Mouse (Mus musculus) cerebellum, postnatal 36 days (tissue): ENCODE measurements around the gene Map4.
A peak's percentile ranks its signal among the peaks of the same experiment; 100 is the strongest.
"Not testable (repeated sequence)": the region's sequence is repeated elsewhere in the genome, so short reads cannot be mapped to it uniquely, and the experiment has no call there.

Experiments
- DNase-seq, 2 experiments: peaks; one replicate each; pipeline ENCODE4 v3.0.0; 2021 to 2022; ENCODE audit warnings: mixed read lengths in 2 of 2

Map4 gene

DNA sequence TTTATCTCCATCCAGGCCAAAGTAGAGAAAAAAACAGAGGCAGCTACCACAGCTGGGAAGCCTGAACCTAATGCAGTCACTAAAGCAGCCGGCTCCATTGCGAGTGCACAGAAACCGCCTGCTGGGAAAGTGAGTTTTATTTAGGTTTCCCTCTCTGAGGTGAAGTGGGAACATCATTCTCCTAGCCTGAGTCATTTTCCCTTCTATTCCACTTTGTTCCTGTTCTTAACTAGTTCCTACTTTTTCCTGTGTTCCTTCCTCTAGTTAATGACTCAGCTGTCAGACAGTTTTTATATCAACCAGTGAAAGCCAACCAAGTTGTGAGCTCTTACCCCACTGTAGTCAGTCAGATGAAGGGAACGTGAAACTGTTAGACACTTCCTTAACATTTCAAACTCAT lies 139.8 kb downstream of the Map4 start:
- DNase-seq = no peak

DNA sequence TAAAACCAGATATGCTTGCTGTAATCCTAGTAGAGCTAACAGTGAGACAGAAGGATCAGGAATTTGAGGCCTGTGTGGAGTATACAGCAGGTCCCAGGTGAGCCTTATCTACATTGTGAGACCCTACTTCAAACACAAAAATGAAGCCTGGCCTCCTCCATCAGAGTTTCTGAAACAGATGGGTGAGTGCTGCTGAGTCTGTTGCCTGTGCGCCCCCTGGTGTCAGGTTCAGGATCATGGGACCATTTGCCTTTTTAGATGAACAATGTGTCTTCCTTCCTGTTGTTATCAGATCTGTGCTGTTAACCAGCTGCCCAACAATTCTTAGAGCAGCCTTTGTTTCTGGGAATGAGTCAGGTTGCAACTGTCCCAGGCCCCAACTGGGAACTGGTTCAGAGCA lies 140.6 kb downstream of the Map4 start:
- DNase-seq = peak; percentile 88 to 92

DNA sequence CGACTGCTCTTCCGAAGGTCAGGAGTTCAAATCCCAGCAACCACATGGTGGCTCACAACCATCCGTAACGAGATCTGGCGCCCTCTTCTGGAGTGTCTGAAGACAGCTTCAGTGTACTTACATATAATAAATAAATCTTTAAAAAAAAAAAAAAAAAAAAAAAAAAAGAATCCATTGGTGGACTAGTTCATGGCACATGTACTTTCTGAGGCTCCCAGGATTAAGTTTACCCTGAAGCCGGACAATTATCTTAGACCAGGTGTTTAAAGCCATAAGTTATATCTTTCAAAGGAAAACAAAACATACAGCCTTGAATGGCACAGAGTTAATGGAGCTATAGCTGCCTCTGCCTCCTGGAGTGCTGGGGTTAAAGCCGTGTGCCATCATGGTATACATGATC lies 145.2 kb downstream of the Map4 start:
- DNase-seq = not testable (repeated sequence)

DNA sequence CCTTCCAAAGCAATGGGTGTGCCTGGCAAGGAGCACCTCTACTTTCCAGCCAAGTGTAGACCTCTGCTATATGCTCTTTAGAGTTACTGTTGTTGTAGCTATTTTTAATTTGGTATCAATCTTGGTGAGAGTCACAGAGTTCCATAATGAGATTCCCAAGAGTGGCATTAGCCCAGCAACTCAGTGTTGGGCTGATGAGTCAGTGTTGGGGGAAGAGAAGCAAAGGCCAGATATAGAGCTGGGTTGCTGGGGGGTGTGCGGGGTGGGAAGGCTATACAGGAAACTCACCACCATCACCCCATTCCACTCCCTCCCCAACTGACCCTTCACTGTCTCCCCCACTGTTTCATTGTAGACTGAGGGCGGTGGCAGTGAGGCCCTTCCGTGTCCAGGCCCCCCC lies 149.8 kb downstream of the Map4 start:
- DNase-seq = no peak

DNA sequence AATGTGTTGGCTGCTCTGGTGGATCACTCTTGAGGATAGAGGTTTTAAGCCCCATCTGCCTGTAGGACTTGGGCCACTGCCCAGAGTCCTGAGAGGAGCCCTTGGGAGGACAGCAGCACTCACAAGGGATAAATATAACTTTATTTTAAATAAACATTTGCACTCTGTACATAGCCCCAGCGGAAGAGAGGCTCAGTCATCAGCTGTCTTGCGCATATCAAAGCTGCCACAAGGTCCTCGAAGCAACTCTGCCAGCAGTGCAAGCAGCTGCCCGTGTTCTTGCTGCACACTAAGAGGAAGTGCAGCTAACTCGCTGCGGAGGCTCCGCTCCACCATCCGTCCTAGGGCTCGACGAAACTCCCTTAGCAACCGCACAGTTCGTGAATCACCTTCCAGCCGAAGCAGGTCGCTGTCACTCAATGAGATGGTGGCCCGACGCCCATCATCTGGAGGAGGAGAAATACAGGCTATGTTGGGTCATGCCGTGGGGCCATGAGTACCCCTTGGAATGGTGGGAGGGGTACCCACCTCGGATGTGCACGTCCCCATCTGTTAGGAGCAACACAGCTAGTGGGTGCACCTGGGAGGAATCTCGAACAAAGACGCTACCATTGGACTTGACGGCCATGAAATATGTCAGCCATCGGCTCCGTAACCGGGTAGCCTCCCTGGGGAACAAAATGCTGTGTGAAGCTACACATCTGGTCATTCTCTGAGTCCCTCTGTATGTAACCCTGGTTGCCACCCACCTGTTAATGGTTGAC lies 153.1 kb downstream of the Map4 start:
- no peak for DNase-seq

DNA sequence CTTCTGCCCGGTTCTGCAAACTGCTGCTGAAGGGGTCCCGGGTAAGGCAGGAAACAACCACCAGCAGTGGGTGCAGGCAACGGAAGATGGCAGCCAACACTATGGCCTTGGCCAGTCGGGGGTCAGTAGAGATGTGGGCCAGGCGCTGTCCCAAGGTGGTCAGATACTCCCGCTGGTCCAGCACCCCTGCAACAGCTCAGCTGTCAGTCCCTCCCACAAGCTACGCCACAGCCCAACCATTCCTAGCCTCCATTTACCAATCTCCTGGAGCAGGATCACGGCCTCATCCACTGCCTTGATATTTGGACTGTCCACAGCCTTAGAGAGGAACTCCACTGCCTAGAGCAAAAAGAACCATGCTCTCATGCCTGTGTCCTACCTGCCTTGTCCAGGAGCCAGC lies 154.4 kb downstream of the Map4 start:
- no peak for DNase-seq

DNA sequence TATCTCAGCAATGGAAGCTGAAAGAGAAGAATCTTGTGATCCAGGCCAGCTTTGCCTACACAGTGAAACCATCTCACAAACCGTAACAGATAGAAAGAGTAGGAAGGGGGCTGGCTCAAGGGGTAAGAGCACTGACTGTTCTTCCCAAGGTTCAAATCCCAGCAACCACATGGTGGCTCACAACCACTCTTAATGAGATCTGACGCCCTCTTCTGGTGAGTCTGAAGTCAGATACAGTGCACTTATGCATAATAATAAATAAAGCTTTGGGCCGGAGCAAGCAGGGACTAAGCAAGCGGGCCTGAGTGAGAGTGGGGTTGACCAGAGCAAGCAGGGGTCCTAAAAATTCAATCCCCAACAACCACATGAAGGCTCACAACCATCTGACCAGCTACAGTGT lies 162.0 kb downstream of the Map4 start:
- no peak for DNase-seq

DNA sequence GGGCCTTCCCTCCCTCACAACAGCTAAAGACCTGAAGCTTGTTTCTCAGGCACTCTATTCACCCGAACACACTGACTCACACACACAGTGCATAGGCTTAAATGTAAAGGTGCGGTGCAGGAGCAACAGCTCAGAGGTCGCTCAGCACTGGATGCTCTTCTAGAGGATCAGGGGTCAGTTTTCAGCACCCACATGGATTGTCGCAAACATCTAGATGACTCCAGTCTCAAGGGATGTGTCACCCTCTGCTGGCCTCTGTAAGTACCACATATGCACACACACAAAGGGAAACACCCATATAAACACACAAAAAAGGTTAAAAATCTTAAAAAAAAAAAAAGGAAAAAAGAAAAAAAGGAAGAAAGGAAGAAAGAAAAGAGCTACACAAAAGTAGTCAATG lies 163.5 kb downstream of the Map4 start:
- DNase-seq = no peak

DNA sequence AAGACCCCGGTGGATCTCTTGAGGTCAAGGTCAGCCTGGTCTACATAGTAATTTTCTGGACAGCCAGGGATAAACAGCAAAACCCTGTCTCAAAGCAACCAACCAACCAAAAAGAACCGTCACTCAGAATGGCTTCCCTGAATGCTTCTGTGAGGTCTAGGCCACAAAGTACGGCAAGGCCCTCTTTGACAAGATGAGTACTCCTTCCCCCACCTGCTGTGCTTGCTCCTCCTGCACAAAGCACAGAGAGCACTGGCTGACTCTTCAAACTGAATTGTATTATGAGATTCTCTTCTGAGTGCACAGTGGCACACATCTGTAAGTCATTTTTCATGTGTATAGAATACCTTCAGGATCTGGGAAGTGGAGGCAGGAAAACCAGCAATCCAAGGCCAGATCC lies 166.5 kb downstream of the Map4 start:
- no peak for DNase-seq

DNA sequence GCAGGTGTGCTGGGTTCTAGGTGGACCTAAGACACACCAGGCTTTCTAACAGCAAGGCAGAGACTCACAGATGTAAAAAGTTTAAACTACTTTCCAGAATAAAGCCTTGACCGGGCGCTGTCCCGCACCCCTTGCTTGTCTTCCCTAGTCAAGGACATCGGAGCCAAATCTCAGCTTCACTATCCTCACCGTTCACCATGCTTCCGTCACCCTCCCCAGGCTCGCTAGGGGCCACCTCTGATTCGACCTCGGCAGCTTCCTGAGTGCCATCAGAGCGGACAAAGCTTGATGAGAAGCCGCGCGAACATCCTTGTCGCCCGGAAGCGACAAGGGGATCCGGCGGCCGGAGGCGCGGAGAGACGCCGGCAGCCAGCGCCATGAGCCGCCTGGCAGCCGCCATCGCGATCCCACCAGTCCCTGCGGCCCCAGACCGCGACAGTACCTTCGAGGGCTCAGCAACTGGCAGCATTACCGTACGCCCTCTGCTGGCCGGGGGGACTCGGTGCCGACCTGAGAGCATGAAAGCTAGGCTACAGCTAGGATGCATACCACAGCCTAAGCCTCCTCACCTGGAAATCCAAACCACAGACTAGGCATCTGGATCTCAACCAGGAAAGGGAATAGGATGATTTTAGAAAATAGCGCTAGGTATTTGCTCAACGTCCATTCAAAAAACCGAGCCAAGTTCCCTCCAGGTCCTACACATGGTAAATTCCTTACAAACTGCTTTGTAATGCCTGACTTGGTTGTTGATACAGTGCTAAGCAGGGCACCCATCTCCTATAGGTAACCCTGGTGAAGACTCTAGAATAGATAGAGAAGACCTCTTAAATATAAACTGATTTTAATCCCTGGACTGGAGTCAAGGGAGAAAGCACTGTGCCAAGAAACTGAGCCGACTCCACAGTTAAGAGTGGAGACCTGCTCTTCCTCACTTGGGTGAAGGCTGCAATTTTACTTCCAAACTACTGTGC lies 169.7 kb downstream of the Map4 start:
- DNase-seq = peak; percentile 96 to 97

DNA sequence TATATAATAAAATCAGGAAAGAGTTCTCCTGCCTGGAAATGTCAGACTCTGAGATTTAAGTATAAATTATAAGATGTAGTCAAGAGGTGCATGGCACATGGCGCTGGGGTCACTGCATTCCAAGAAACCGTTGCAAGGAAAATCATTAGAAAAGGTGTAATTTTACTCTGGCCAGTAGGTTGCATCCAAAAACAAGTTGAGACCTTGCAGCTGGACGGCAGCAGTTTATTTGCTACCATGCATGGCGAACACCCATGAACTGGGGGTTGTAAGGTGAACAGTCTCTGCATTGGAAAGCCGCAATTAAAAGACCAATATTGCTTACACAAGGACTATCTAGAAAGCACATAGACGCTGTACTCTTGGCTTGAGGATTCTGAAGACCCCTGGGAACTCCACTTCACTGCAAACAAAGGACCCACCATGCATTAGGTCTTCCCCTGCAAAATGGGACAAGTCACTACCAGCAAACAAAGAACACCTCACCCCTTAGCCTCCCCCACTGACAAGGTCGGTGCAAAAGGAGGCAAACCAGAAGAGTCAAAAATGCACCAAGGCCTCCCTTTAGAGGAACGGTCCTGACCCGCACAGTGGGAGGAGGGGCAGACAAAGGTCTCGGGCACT lies 185.2 kb downstream of the Map4 start:
- no peak for DNase-seq

DNA sequence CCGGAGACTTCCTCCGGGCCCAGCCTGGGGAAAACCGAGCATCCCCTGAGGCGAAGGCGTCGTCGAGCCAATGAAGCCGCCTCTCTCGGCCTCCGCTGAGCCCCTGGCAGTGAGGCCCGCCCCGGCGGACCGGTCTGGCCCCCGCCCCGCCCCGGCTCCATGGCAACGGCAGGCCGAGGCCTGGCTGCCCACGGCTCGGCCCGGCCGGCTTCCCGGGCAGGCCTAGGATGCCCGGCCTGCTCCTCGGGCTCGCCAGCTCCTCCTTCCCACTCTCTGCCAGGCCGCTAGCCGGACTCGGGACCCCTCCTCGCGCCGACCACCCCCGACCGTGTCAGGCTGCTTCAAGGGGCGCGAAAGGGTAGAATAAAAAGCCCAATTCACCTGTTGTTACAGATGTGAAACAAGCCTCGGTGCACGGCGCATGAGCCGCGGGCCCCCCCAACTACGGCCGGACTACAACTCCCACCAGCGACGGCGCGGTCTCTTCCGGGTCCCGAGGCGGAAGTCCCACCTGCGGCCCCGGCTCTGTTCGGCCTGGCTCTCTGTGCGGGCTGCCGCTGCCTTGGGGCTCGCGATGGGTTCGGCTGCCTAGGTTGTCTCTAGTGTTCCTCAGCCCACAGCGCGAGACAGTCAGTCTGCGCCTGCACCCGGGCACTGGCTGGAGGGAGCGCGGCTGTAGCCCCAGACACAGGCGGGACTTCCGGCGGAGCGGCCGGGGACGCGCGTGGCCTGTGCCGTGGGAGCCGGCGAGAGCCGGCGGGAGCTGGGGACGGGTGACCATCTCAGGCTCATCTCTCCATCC lies 185.9 kb downstream of the Map4 start, which contains the start of gene Smarcc1:
Smarcc1 (plus strand) TSS at position 732 of the 802 bp plus-strand sequence.
- peak; percentile 86 to 87 for DNase-seq

DNA sequence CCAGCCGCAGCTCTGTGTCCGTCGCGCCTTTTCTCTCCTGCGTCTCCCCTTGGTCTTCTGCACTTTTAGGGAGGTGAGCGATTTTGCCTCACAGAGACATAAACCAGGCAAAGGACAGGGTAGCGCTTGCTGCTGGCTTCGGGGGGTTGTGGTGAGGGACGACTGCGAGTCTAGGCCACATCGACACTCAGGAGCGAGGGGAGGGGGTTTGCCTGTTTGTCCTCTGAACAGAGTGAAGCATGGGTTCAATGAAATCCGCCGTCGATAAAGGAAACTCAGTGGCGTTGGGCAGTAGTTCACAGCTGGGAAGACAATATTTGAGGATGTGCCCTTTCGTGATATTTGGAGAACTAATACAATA lies 186.5 kb downstream of the Map4 start, which contains the start of gene Dhx30:
Dhx30 (minus strand) TSS at position 52 of the 361 bp plus-strand sequence.
- no peak for DNase-seq

DNA sequence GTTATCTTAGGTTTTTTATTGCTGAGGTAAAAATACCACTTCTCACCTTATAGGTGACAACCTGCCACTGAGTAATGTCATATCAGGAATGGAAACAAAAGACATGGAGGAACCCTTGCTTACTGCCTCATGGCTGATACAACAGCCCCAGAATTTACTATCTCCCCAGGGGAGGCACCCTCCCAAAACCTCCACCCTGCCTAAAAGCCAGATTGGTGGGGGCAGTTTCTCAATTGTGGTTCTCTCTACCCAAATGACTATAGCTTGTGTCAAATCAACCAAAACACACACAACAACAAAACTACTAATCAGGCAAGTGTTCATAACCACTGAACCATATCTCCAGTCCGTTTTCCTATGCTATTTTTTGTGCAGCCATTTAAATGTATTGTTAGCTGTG lies 187.0 kb downstream of the Map4 start:
- no peak for DNase-seq

DNA sequence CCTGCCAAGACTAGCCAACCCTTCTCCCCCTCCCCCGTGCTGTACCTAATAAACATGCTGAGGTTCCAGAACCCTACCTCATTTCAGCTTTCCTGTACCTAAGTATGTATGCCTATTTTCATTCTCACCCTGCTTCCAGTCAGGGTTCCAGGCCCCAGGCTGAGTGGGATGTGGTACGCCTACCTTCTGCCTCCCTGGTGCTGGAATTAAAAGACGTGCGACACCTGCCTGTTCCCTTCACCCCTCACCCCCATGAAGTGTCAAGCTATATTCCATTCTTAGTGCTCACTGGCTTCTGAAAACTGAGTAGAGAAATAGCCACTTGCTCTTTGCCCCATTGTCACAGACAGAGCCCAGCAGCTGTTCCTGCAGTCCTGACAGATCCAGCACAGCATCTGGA lies 190.2 kb downstream of the Map4 start:
- DNase-seq = no peak

DNA sequence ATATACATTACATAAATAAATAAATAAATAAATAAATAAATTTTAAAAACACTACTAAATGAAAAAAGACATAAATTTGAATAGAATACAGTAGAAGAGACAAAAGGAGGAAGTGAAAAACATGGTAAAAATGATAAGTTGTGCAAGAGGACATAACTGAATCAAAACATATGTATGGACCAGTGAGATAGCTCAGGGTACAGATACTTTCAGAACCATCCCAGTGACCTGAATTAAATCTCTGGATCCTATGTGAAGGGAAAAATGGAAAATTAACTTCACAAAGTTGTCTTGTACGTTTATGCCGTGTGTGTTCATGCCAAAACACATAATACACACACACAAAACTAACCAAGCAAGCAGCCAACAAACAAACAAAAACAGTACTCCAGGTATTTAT lies 192.1 kb downstream of the Map4 start:
- no peak for DNase-seq

DNA sequence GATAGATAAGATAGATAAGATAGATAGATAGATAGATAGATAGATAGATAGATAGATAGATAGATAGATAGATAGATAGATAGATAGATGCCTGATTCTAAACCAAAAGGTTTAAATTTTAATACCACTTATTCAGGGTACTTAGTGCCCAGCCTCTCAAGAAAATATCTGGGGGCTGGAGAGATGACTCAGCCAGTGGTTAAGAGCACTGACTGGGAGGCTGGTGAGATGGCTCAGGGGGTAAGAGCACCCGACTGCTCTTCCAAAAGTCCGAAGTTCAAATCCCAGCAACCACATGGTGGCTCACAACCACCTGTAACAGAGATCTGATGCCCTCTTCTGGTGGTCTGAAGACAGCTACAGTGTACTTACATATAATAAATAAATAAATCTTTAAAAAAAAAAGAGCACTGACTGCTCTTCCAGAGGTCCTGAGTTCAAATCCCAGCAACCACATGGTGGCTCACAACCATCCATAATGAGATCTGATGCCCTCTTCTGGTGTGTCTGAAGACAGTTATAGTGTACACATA lies 192.8 kb downstream of the Map4 start:
- not testable (repeated sequence) for DNase-seq

DNA sequence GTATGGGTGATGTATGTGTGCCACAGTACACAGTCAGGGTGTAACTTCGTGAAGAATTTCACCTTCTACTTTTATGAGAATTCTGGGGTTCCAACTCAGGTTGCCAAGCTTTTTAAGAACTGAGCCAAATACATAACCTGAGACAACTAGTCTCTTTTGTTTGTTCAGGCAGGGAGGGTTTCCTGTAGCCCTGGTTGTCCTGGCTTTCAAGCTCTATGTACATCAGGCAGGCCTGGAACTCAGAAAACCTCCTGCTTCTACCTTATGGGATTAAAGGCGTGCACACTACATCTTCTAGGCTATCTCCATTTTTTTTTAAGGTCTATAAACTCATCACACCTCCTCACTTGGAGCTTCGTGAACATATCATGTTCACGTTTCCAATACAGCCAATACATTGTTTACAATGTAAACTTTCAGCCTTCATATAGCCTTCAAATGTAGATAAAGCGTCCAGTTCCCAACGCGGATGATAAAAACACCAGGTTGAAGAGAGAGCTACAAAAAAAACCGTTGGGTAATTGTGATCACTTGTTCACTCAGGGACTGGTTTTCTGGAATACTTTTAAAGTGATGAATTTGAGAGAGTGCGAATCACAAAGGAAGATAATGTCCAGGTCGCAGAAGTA lies 199.8 kb downstream of the Map4 start:
- no peak for DNase-seq

DNA sequence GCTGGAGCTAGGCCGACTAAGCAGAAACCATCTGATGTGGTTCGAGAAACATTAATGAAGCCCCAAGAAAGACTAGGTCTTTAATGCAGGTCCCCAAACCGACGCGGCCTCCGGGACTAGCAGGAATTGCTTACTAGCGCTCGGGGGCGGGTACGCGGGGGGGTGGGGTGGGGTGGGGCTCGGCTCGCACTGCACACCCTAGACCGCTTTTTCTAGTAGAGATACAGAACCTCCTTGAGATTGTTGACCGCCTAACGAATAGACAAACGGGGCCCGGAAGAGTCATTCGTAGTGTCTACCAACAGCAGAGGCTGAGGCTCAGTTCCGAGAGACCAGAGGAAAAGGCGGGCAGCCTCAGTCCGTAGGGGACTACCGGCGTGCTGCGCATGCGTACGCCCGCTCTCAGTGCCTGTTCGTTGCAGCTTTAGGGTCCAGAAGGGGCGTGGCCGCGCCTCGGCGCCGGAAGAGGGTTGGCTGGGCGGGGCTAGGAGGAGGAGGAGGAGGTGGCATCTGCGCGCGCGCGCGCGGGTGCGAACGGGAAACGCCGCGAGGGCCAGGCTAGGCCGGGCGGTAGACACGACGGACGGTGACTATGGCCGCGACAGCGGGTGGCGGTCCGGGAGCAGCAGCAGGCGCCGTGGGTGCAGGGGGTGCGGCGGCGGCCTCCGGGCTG lies 200.4 kb downstream of the Map4 start:
- peak; percentile 99 to 100 for DNase-seq

DNA sequence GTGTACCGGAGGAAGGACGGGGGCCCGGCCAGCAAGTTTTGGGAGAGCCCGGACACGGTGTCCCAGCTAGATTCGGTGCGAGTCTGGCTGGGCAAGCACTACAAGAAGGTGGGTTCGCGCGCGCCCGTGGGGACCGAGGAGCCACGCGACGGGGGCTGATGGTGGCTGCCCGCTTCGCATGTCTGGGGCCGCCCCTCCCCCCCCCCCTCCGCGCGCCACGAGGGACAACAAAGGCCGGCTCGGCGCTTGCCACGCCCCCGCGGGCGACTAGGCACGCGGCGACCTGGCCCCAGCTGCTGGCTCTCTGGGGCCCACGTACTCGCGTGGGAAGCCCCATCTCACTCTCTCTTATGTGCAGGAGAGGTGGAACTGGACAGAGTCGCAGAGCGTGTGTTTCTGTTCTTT lies 200.9 kb downstream of the Map4 start:
- DNase-seq = no peak

DNA sequence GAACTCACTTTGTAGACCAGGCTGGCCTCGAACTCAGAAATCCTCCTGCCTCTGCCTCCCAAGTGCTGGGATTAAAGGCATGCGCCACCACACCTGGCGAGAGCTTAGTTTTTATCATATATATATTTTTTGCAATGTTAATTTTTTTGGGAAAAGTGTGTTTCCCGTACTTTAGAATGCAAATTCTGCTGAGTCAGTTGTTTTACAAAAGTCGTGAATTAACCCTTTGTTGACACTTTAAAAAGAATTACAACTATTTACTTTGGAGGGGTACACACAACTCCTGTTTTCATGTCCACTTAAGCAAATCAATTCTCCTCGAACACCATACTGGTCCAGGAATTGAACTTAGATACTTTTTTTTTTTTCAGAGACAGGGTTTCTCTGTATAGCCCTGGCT lies 201.7 kb downstream of the Map4 start:
- no peak for DNase-seq
